Mouse (Mus musculus) CD4-positive helper T cell, adult 2 months (primary cell): Measurements from ENCODE around the gene Terb2.

Source experiments
- DNase-seq: peaks from one replicate; pipeline ENCODE4 v3.0.0-alpha.2; 2012; ENCODE audit warnings: low read depth, missing footprints, low spot score

Terb2 gene

GRCm38 (mm10) chr2:122186106-122186505 is at the start of gene Terb2, which contains the start of gene Patl2:
TSS of gene Terb2 (plus strand) at chr2:122186272.
TSS of gene Patl2 (minus strand) at chr2:122186189.
- no peak for DNase-seq

GRCm38 (mm10) chr2:122137839-122138465 is 48.1 kb upstream of the Terb2 start:
- DNase-seq, result no peak

DNA sequence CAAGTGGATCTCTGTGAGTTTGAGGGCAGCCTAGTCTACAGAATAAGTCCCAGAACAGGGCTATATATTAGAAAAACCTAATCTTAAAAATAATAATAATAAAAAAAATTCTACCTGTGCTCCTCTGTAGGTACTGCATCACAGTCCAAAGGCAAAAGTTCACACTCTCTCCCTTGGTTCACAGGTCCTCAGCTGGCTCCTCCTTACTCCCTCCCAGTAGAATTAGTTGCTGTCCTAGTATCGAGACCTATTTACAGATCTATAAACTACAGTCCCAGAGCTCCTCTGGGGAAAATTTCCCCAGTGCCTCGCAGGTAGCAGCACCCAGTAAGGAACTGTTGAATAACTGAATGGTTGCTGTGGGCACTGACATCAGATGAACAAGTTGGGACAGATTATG is 45.3 kb upstream of the Terb2 start:
- no peak for DNase-seq

- no peak for DNase-seq
These were observed 44.6 kb upstream of the Terb2 start for GRCm38 (mm10) chr2:122141332-122141967.

DNA sequence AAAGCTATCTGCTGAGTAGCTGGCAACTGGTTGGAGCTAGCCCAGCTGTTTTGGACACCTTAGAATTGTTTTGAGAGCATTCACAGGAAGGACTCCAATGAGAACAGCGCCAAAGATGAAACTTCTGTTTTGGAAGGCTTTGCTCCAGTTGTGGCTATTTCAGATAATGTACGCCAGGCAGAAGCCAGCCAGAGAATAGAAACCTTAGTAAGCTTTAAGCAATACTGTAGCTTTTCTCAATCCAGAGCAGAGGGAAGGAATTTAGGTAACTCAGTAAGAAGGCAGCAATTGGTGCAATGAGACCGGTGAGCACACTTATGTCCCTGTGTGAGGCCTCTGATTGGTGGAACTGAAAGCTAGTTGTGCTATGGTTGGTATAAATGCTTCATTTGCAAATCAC is 43.0 kb upstream of the Terb2 start:
- DNase-seq, result no peak

- peak; percentile 68 for DNase-seq
These were observed 40.3 kb upstream of the Terb2 start for GRCm38 (mm10) chr2:122145756-122146155.

DNA sequence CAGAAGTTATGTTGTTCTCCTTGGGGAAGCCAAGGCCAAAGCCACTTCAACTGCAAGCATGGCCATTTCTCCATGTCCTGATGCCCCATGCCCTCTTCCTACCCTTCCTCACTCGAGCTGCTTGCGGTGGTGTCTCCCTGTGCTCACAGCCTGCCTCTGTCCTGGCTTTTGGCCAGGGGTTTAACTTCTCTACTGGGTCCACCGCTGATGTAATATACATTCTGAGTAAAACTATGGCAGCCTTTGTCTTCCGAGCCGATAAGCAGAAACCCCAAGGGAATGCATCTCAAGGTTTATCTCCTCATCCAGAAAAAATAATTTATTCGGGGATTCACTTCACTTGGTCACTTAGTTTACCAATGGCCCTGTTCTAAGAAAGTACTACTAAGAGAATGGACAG is 39.4 kb upstream of the Terb2 start:
- DNase-seq, result peak; percentile 38

GRCm38 (mm10) chr2:122147508-122148241 is 38.4 kb upstream of the Terb2 start, which contains the start of gene B2m:
TSS of gene B2m (plus strand) at chr2:122147686.
- peak; percentile 98 for DNase-seq

GRCm38 (mm10) chr2:122148242-122148917 is 37.7 kb upstream of the Terb2 start:
- peak; percentile 87 for DNase-seq

- DNase-seq, result peak; percentile 50
These were observed 36.8 kb upstream of the Terb2 start for GRCm38 (mm10) chr2:122149316-122149715.

- peak; percentile 39 for DNase-seq
These were observed 36.4 kb upstream of the Terb2 start for GRCm38 (mm10) chr2:122149716-122150115.

- no peak for DNase-seq
These were observed 34.9 kb upstream of the Terb2 start for GRCm38 (mm10) chr2:122151221-122151620.

- DNase-seq, result no peak
These were observed 33.2 kb upstream of the Terb2 start for GRCm38 (mm10) chr2:122152850-122153249.

DNA sequence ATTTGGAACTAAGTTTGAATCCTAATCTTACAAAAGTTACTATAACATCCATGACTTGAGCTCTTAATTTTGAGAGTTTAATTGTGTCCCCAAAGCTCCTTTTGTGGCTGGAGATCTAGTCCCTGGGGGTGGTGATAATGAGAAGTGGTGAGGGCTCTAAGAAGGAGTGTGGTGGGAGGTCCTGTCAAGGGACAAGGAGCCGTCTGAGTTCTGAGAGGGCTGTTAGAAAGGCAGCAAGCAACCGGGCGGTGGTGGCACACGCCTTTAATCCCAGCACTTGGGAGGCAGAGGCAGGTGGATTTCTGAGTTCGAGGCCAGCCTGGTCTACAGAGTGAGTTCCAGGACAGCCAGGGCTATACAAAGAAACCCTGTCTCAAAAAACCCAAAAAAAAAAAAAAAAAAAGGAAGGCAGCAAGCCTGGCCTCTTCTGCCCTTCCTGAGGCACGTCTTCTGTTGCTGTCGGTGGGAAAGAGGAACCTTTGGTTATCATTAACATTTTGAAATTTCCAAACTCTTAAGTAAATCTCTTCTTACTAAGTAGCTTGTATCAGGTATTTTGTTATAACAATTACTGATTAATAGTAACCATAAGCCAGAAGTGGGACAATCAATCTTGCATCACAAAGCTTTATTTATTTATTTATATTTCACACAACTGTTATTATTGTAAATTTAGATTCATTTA is 32.2 kb upstream of the Terb2 start:
- no peak for DNase-seq

- DNase-seq, result no peak
These were observed 31.6 kb upstream of the Terb2 start for GRCm38 (mm10) chr2:122154479-122154878.

DNA sequence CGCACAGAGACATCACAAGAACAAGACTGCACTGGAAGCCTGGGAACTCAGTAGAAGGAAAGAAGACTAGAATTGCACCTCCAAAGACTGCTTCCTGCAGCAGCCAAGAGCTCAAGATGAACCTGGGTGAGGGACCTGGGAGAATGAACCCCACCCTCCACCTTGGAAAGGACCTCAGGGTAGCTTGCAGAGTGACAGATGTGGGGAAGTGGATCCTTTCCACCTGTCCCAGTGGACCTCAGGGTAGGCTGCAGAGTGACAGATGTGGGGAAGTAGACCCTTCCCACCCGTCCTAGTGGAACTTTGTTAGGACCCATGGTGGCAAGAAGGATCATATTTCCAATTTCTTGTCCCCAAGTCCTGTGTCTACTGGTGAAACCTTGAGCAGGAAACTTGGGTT is 30.8 kb upstream of the Terb2 start:
- DNase-seq, result no peak

GRCm38 (mm10) chr2:122156051-122156700 is 29.9 kb upstream of the Terb2 start:
- DNase-seq, result no peak

- no peak for DNase-seq
These were observed 28.5 kb upstream of the Terb2 start for GRCm38 (mm10) chr2:122157561-122157960.

DNA sequence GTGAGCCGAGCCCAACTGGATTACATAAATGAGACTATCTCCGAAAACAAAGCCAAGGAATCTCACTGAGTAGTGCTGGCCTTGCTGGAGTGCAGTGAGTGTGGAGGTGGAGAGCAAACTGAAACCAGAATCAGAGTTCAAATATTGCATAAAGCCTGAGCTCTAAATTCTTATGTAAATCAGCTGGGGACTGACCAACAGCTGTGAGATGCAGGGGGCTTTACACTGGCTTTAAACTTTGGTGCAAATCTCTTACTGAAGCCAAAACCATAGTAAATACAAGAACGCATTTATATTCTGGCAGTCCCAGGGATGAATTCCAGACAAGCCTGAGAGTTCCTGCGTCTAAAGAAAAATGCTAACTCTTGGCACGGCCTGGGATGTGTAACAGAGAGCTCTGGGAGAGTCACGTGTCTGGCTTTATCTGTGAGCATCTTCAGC is 27.7 kb upstream of the Terb2 start:
- no peak for DNase-seq

DNA sequence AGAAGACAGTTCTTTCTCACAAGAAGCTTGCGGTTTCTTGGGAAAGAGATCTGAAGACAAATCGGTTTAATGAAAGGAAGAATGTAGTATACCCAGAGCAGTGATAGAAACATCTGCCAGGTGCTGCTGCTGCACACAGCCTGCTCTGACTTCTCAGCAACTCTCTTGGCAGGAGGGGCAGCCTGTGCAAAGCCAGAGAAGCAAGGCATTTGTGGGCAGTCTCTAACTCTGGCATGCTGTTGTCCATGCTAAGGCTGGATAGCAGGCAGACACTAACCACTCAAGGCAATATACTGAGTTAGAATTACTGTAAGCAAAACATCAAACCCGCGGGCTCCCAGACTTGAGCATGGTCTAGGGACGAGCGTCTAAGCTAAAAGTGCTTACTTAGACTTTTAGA is 26.4 kb upstream of the Terb2 start:
- DNase-seq, result no peak

DNA sequence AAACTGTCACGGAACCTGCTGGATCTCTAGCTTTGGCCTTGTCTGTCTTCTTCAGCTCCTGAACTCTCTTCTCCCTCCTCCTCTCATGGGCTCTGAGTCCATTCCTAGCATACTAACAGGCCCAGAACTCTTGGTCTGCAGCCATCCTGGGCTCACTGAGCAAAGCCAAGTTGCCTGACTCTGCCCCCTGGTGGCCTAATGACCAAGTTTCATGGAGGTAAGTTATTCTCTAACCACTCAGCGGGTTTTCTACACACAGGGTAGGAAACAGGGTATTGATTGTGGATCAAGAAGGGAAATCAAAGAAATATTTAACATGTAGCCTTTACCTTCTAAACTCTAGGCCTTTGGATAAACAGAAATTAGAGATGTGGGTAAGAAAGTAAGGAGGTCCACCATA is 25.4 kb upstream of the Terb2 start, which contains the start of gene Trim69:
Gene Trim69 (plus strand): TSS at position 21 of the 400 bp plus-strand sequence.
- DNase-seq, result peak; percentile 77
